11 mouse cellular contexts compared by ENCODE assay signal in genomic region chr2:101592023-101592841, GRCm38 (mm10). TPM values are rescaled to one million over a fixed set of nuclear protein-coding genes. Genes with fewer than 3 reads are reported as not detected.
A peak's percentile ranks its signal among the peaks of the same experiment; 100 is the strongest.
DNase-seq lines count a peak whose midpoint lies in the region; ATAC-seq and TF ChIP-seq lines count a peak whose summit lies in the region.
"Had no signal": no experiment of that assay in that cellular context is flagged by ENCODE, and none has a peak within 500 bp of the region (broad histone marks: within the 10 kb centered on the region; RNA-seq: fewer than 3 reads in every experiment).

No protein-coding gene starts in this region.

- peak overlapping the region; percentile 37; the same call in 1 of the 2 replicates for H3K27ac ChIP-seq in cerebellum, adult 2 months (ENCODE audit: insufficient read depth, low read length)
- H3K27ac ChIP-seq in hindbrain, embryonic 10.5 days, result 0 out of 2 replicates have a peak overlapping the region, but pooled peaks have one; percentile 69
- peak overlapping the region; percentile 73 for H3K27ac ChIP-seq in midbrain, embryonic 15.5 days
- H3K27ac ChIP-seq: embryonic facial prominence, embryonic 13.5 days had no signal

- H3K27me3 ChIP-seq in cerebellum, adult 2 months (ENCODE audit: control insufficient read depth, insufficient read depth, low read length), result no peaks in the 10 kb centered on the region
- no peaks in the 10 kb centered on the region for H3K27me3 ChIP-seq in hindbrain, embryonic 10.5 days (ENCODE audit: insufficient read depth, poor library complexity, severe bottlenecking)
- H3K27me3 ChIP-seq in midbrain, embryonic 15.5 days (replicated peaks), result no peaks in the 10 kb centered on the region
- H3K27me3 ChIP-seq: heart, embryonic 12.5 days had no signal

- H3K9ac ChIP-seq in midbrain, embryonic 15.5 days, result no peak overlapping the region
- H3K9ac ChIP-seq: embryonic facial prominence, embryonic 13.5 days; heart, embryonic 12.5 days had no signal

- ATAC-seq in common myeloid progenitor, adult 5-6 weeks (replicated peaks; ENCODE audit: low read depth, poor library complexity, severe bottlenecking), result peak; percentile 45; the same call in 1 of the 2 replicates
- ATAC-seq in midbrain, embryonic 15.5 days (replicated peaks), result peak; percentile 88

- peak; percentile 22 to 67 for DNase-seq in cerebellum, adult 2 months
- DNase-seq in cerebellum, postnatal 4 days (ENCODE audit: low spot score in 2 of 2), result no peak
- no peak for DNase-seq in hindbrain, embryonic 10.5 days (ENCODE audit: low spot score)
- no peak for DNase-seq in frontal cortex, postnatal 14 days (ENCODE audit: low spot score in 2 of 2)
- DNase-seq in layer of hippocampus, adult 9-10 months (ENCODE audit: low spot score), result no peak
- no peak for DNase-seq in heart, adult 8-10 months (ENCODE audit: low spot score)
- DNase-seq: right cerebral cortex, postnatal 14 days had no signal

- 38% methylated on average over 10 of the region's 10 CpGs for WGBS in cerebellum, adult 2 months
- WGBS in hindbrain, embryonic 10.5 days, result 50% methylated on average over 10 of the region's 10 CpGs
- WGBS in midbrain, embryonic 15.5 days, result 12% methylated on average over 10 of the region's 10 CpGs

- H3K9me3 ChIP-seq in hindbrain, embryonic 10.5 days, result no peaks in the 10 kb centered on the region
- no peaks in the 10 kb centered on the region for H3K9me3 ChIP-seq in midbrain, embryonic 15.5 days
- H3K9me3 ChIP-seq: embryonic facial prominence, embryonic 13.5 days; heart, embryonic 12.5 days had no signal

- H3K4me1 ChIP-seq in cerebellum, adult 2 months (ENCODE audit: control insufficient read depth, insufficient read depth, low read length), result peaks cover 14% of the 10 kb centered on the region
- peaks cover 20% of the 10 kb centered on the region for H3K4me1 ChIP-seq in hindbrain, embryonic 10.5 days (replicated peaks)
- H3K4me1 ChIP-seq in midbrain, embryonic 15.5 days, result peaks cover 26% of the 10 kb centered on the region

- no peak overlapping the region for H3K4me3 ChIP-seq in cerebellum, adult 2 months (replicated peaks; ENCODE audit: insufficient read depth, low read depth, low read length)
- H3K4me3 ChIP-seq in hindbrain, embryonic 10.5 days, result no peak overlapping the region
- no peak overlapping the region for H3K4me3 ChIP-seq in midbrain, embryonic 15.5 days
- H3K4me3 ChIP-seq: embryonic facial prominence, embryonic 13.5 days; heart, embryonic 12.5 days had no signal

- no peaks in the 10 kb centered on the region for H3K36me3 ChIP-seq in hindbrain, embryonic 10.5 days
- H3K36me3 ChIP-seq in midbrain, embryonic 15.5 days (replicated peaks), result no peaks in the 10 kb centered on the region
- H3K36me3 ChIP-seq: embryonic facial prominence, embryonic 13.5 days; heart, embryonic 12.5 days had no signal

- TF ChIP-seq CTCF in cerebellum, adult 2 months (IDR thresholded peaks at IDR 0.05; ENCODE audit: borderline replicate concordance, insufficient read depth, low read depth, low read length), result no peak

- TF ChIP-seq POLR2A in cerebellum, adult 2 months (IDR thresholded peaks at IDR 0.05; ENCODE audit: borderline replicate concordance, insufficient read depth, low read length), result no peak

- H3K4me2 ChIP-seq in midbrain, embryonic 15.5 days, result no peak overlapping the region
- H3K4me2 ChIP-seq: embryonic facial prominence, embryonic 13.5 days; heart, embryonic 12.5 days had no signal

RNA-seq across cellular contexts. Expression of gene Rag2, which starts 32.3 kb away (rescaled TPM):
- polyA plus RNA-seq in cerebellum, adult 2 months (2012; rRNA removed), result not detected in 2 replicates
- 1.1 and 3.7 TPM in 2 replicates for total RNA-seq in common myeloid progenitor, adult 5-6 weeks (2017)
- 0.16 TPM in 1 of 2 replicates, not detected in the other for polyA plus RNA-seq in hindbrain, embryonic 10.5 days (2016; fragmentation: Nextera tagmentation; extraction: Ambion mirVana)
- not detected in 2 replicates for polyA plus RNA-seq in midbrain, embryonic 15.5 days (2015; fragmentation: Nextera tagmentation; extraction: Ambion mirVana)
- total RNA-seq in heart, adult 8-10 months (2022), result not detected
- polyA plus RNA-seq: embryonic facial prominence, embryonic 13.5 days; heart, embryonic 12.5 days had no signal

RNA-seq across cellular contexts. Expression of gene Rag1, which starts 57.1 kb away (rescaled TPM):
- polyA plus RNA-seq in cerebellum, adult 2 months (2012; rRNA removed), result 0.21 and 0.29 TPM in 2 replicates
- total RNA-seq in common myeloid progenitor, adult 5-6 weeks (2017), result 0.14 TPM in 1 of 2 replicates, not detected in the other
- polyA plus RNA-seq in hindbrain, embryonic 10.5 days (2016; fragmentation: Nextera tagmentation; extraction: Ambion mirVana), result 0.06 and 0.09 TPM in 2 replicates
- polyA plus RNA-seq in midbrain, embryonic 15.5 days (2015; fragmentation: Nextera tagmentation; extraction: Ambion mirVana), result 0.10 and 0.15 TPM in 2 replicates
- under 1 TPM in 2 of 4 experiments, not detected in 2; 0.03 to 0.06 TPM for total RNA-seq in heart, adult 8-10 months (2022)
- polyA plus RNA-seq: heart, embryonic 12.5 days had no signal

RNA-seq across cellular contexts. Expression of gene B230118H07Rik, which starts 57.1 kb away (rescaled TPM):
- polyA plus RNA-seq in cerebellum, adult 2 months (2012; rRNA removed), result 53.2 and 56.3 TPM in 2 replicates
- 86.8 and 98.7 TPM in 2 replicates for total RNA-seq in common myeloid progenitor, adult 5-6 weeks (2017)
- polyA plus RNA-seq in hindbrain, embryonic 10.5 days (2016; fragmentation: Nextera tagmentation; extraction: Ambion mirVana), result 56.5 and 58.0 TPM in 2 replicates
- 42.6 and 46.4 TPM in 2 replicates for polyA plus RNA-seq in midbrain, embryonic 15.5 days (2015; fragmentation: Nextera tagmentation; extraction: Ambion mirVana)
- 100 to 1,000 TPM in 1 of 4 experiments, 10 to 100 TPM in 3; 87.7 to 103 (median 92.8) TPM for total RNA-seq in heart, adult 8-10 months (2022)

Comparison
In these comparisons a context has a peak if more than half of its experiments do, and no peak if none do; other contexts are left out.
1. DNase-seq: peak in cerebellum, adult 2 months (2 of 2); none in cerebellum, postnatal 4 days (0 of 2), hindbrain, embryonic 10.5 days (single experiment), frontal cortex, postnatal 14 days (0 of 2), layer of hippocampus, adult 9-10 months (single experiment) and heart, adult 8-10 months (single experiment).
2. Peak in every context shown above with its lines, with median percentiles within 50 percentile points of each other: H3K27ac ChIP-seq.